ENCODE assay signal across 8 mouse cellular contexts in the genomic region with DNA sequence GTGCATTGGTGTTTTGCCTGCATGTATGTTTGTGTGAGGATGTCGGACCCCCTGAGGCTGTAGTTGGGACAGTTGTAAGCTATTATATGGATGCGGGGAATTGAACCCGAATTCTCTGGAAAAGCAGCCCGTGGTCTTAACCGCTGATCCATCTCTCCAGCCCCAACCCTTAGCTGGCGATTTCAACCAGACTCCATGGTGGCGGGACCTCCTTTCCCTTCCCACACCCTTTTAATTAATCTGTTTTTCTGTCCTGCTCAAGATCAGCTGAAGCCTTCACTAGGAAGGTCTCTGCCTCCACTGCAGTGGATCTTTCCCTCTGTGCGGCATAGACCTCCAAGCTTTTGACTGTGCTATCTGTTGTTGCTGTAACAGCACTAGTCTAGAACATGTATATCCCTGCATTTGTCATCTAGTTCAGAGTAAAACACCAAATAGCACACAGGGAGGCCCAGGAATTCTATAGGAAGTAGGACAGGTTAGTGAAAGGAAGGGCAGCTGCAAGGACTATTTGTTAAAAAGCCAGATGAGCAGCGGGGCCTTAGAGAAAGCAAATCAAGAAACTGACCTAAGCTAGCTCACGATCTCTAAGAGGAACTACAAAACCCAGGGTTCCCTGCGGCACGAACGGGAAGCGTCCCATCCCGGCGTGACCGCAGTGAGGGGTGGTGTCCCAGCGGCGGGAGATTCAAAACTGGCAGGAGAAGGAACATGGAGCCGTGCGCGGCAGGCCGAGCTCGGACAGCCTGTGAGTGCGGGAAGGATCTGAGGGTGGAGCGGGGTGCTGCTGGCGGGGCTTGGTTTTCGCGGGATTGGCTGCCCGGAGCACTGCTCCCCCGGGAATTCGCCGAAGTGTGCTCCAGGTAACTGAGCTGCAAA. TPM values are rescaled to one million over a fixed set of nuclear protein-coding genes. Genes with fewer than 3 reads are reported as not detected.
DNase-seq lines count a peak whose midpoint lies in the region; ATAC-seq and TF ChIP-seq lines count a peak whose summit lies in the region.

A gene (plus strand): TSS at position 627 of the 879 bp plus-strand sequence.

- TF ChIP-seq EP300 in heart, adult 2 months (IDR thresholded peaks at IDR 0.05; ENCODE audit: insufficient read depth, low read depth, low read length) = no peak

- DNase-seq in 416B (ENCODE audit: low read depth) = peak; percentile 87
- peak; percentile 74 to 81 for DNase-seq in adrenal gland, postnatal 4 days (ENCODE audit: low spot score in 2 of 2)
- DNase-seq in heart, adult 2 months = peak; percentile 87 to 91
- peak; percentile 86 to 88 for DNase-seq in kidney, adult 8-10 months
- DNase-seq in midbrain, embryonic 14.5 days = peak; percentile 98
- DNase-seq in spleen, adult 12 weeks (ENCODE audit: low spot score) = peak; percentile 70

- 19% methylated on average over 33 of the region's 33 CpGs for WGBS in embryonic facial prominence, embryonic 13.5 days
- 19% methylated on average over 33 of the region's 33 CpGs for WGBS in heart, adult 2 months
- 19% methylated on average over 33 of the region's 33 CpGs for WGBS in limb, embryonic 12.5 days
- WGBS in midbrain, embryonic 14.5 days = 19% methylated on average over 33 of the region's 33 CpGs

- H3K4me3 ChIP-seq in embryonic facial prominence, embryonic 13.5 days = peak within 1 kb of the TSS; percentile 68
- peak within 1 kb of the TSS; percentile 38 for H3K4me3 ChIP-seq in heart, adult 2 months
- H3K4me3 ChIP-seq in limb, embryonic 12.5 days (replicated peaks) = peak within 1 kb of the TSS; percentile 61
- peak within 1 kb of the TSS; percentile 41 for H3K4me3 ChIP-seq in midbrain, embryonic 14.5 days (replicated peaks; ENCODE audit: low read depth, low read length)

- no peaks in the 10 kb centered on the region for H3K9me3 ChIP-seq in embryonic facial prominence, embryonic 13.5 days
- no peaks in the 10 kb centered on the region for H3K9me3 ChIP-seq in limb, embryonic 12.5 days
- H3K9me3 ChIP-seq in midbrain, embryonic 14.5 days (ENCODE audit: control insufficient read depth, low read length) = no peaks in the 10 kb centered on the region

- TF ChIP-seq CTCF in heart, adult 2 months (IDR thresholded peaks at IDR 0.05) = peak; percentile 47

- ATAC-seq in embryonic facial prominence, embryonic 13.5 days (ENCODE audit: insufficient number of reproducible peaks, insufficient read depth, low FRiP score, low TSS enrichment, low read depth) = peak; percentile 80; the same call in 1 of the 2 replicates
- peak; percentile 68; the same call in 1 of the 2 replicates for ATAC-seq in limb, embryonic 12.5 days (ENCODE audit: insufficient number of reproducible peaks, insufficient read depth, low FRiP score, low TSS enrichment, low read depth)
- ATAC-seq in midbrain, embryonic 14.5 days (ENCODE audit: low FRiP score, low TSS enrichment) = peak; percentile 86

- peak within 1 kb of the TSS; percentile 39; the same call in 1 of the 2 replicates for H3K27ac ChIP-seq in embryonic facial prominence, embryonic 13.5 days
- H3K27ac ChIP-seq in heart, adult 2 months = peak within 1 kb of the TSS; percentile 40
- H3K27ac ChIP-seq in limb, embryonic 12.5 days = peak within 1 kb of the TSS; percentile 25; the same call in 1 of the 2 replicates
- peak within 1 kb of the TSS; percentile 27; the same call in 1 of the 2 replicates for H3K27ac ChIP-seq in midbrain, embryonic 14.5 days (replicated peaks; ENCODE audit: low read depth, low read length)

- intact Hi-C loops in heart, adult 2 months (cut with DNase I) = loop anchor here (2.0 kb wide), 1 partner anchor 39 kb away; a partner anchor contains a TSS

- no peak for TF ChIP-seq POLR2A in heart, adult 2 months (IDR thresholded peaks at IDR 0.05; ENCODE audit: insufficient read depth, low read depth, low read length)

- H3K79me2 ChIP-seq in heart, adult 2 months (replicated peaks; ENCODE audit: control insufficient read depth, insufficient read depth, low read length) = no peaks in the 10 kb centered on the region

- no peaks in the 10 kb centered on the region for H3K27me3 ChIP-seq in embryonic facial prominence, embryonic 13.5 days
- H3K27me3 ChIP-seq in heart, adult 2 months (ENCODE audit: control insufficient read depth, insufficient read depth, low read length) = no peaks in the 10 kb centered on the region
- 0 out of 2 replicates have a peak, but pooled peaks cover 3% of the 10 kb centered on the region for H3K27me3 ChIP-seq in limb, embryonic 12.5 days
- H3K27me3 ChIP-seq in midbrain, embryonic 14.5 days (ENCODE audit: control insufficient read depth, insufficient read depth, low read length) = no peaks in the 10 kb centered on the region

- H3K9ac ChIP-seq in embryonic facial prominence, embryonic 13.5 days = peak within 1 kb of the TSS; percentile 74
- H3K9ac ChIP-seq in heart, adult 2 months (ENCODE audit: low read depth, low read length) = peak within 1 kb of the TSS; percentile 33; the same call in 1 of the 2 replicates
- H3K9ac ChIP-seq in limb, embryonic 12.5 days (replicated peaks) = peak within 1 kb of the TSS; percentile 65
- H3K9ac ChIP-seq in midbrain, embryonic 14.5 days (replicated peaks; ENCODE audit: low read length) = peak within 1 kb of the TSS; percentile 9; the same call in 1 of the 2 replicates

- H3K4me2 ChIP-seq in embryonic facial prominence, embryonic 13.5 days = peak within 1 kb of the TSS; percentile 76
- H3K4me2 ChIP-seq in limb, embryonic 12.5 days = peak within 1 kb of the TSS; percentile 80
- H3K4me2 ChIP-seq in midbrain, embryonic 14.5 days (ENCODE audit: low read length) = peak within 1 kb of the TSS; percentile 82

- peaks cover 15% of the 10 kb centered on the region for H3K36me3 ChIP-seq in embryonic facial prominence, embryonic 13.5 days
- no peaks in the 10 kb centered on the region for H3K36me3 ChIP-seq in heart, adult 2 months (ENCODE audit: control insufficient read depth, insufficient read depth, low read length)
- peaks cover 19% of the 10 kb centered on the region for H3K36me3 ChIP-seq in limb, embryonic 12.5 days
- no peaks in the 10 kb centered on the region for H3K36me3 ChIP-seq in midbrain, embryonic 14.5 days (ENCODE audit: control insufficient read depth, insufficient read depth, low read length)

- H3K4me1 ChIP-seq in embryonic facial prominence, embryonic 13.5 days = peaks cover 16% of the 10 kb centered on the region
- peaks cover 1% of the 10 kb centered on the region; the same call in 1 of the 2 replicates for H3K4me1 ChIP-seq in heart, adult 2 months (ENCODE audit: control insufficient read depth, insufficient read depth, low read length)
- peaks cover 13% of the 10 kb centered on the region for H3K4me1 ChIP-seq in limb, embryonic 12.5 days (replicated peaks)
- H3K4me1 ChIP-seq in midbrain, embryonic 14.5 days (ENCODE audit: control insufficient read depth, insufficient read depth, low read length) = no peaks in the 10 kb centered on the region

RNA-seq across cellular contexts. Expression of the gene that starts here (rescaled TPM):
- total RNA-seq in adrenal gland, postnatal 4 days (2021) = 10 to 100 TPM; 17.2 to 18.8 TPM
- polyA plus RNA-seq in embryonic facial prominence, embryonic 13.5 days (2015; fragmentation: Nextera tagmentation; extraction: Ambion mirVana) = 20.1 and 22.8 TPM in 2 replicates
- total RNA-seq in heart, adult 2 months (2021) = under 1 TPM; 0.21 to 0.45 TPM
- polyA plus RNA-seq in heart, adult 2 months (2012; rRNA removed) = 0.64 and 1.1 TPM in 2 replicates
- polyA plus RNA-seq in limb, embryonic 12.5 days (2016; fragmentation: Nextera tagmentation; extraction: Ambion mirVana) = 24.3 and 25.6 TPM in 2 replicates
- polyA plus RNA-seq in midbrain, embryonic 14.5 days (2014; fragmentation: Nextera tagmentation; extraction: Ambion mirVana) = 2.7 and 3.5 TPM in 2 replicates

Comparison
In these comparisons a context has a peak if more than half of its experiments do, and no peak if none do; other contexts are left out.
1. Peak in every context shown above with its lines: DNase-seq, ATAC-seq, H3K4me3 ChIP-seq and H3K27ac ChIP-seq.
2. RNA of the gene that starts here (total RNA-seq): 17.2 to 18.8 TPM in adrenal gland, postnatal 4 days; 0.21 to 0.45 TPM in heart, adult 2 months; every median in the first group is over 10 times any median in the second.
3. H3K9ac ChIP-seq: peak in every context shown above with its lines; median percentile 74 in embryonic facial prominence, embryonic 13.5 days; 65 in limb, embryonic 12.5 days; 33 in heart, adult 2 months; 9 in midbrain, embryonic 14.5 days.